Mouse (Mus musculus) c-Kit-negative CD71-positive TER-119-positive erythroid progenitor cells, embryonic 14.5 days (primary cell): Measurements from ENCODE around the gene Cd34.
A peak's percentile ranks its signal among the peaks of the same experiment; 100 is the strongest.

Experiments
- DNase-seq: peaks from one replicate; pipeline ENCODE4 v3.0.0-alpha.2; 2013; ENCODE audit warnings: low read depth, low spot score

Gene Cd34

DNA sequence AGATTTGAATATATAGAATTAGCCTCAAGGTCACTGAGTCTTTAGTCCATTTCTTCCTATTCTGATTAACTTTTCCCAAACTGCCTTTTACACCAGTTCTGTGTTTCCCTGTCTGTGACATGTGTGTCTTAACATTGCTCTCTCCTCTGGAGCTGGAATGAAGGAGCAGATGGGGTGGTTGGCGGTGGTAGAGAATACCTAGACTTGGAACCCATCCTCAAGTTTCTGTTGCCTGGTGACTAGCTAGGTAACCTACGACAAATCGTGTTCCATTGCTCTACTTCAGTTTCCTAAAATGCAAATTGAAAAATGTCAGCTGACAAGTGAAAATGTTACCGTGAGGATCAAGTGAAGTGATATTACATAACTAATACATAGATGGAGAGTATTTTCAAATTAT, 33.4 kb downstream of the Cd34 start:
- no peak for DNase-seq

- DNase-seq: peak; percentile 72
Measured at GRCm38 (mm10) chr1:194976164-194976516, 37.5 kb downstream of the Cd34 start.

DNA sequence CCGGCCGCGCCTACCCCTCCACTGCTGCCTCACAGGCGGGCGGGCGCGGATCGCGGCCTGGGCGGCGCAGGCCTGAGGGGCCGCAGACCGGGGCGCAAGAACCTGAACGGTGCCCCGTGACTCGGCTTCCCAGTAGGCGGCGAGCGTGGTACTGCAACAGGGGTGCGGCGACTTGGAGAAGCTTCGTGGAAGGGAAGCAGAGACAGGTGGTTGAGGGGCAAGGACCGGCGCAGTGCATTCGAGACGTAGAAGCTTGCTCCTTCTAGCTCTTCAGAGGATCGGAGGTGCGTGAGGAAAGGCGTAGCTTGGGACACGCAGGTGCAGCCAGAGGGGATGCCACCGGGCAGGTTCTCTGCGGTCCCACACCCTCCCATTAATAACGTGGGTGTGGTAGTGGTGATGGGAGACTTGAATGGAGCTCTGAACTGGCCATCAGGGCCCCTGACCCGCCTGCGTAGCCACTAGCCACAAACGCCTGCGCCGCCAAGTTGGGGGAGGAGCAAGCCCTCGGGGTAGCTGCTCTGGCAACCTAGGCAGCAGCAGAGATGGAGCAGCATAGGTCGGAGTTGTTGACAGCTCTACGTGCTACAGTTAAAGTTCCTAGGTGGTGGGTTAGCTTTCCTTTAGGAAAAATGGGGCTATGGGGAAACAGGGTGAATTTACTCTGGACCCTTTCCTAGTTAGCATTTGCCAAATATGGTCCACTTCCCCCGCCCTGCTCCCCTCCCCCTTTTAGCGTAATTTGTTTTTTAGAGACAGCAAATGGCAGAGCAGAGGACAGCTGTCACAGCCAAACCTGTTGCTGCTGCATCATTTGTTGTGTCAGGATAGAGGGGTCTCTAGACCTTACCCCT, 38.1 kb downstream of the Cd34 start:
- peak; percentile 53 for DNase-seq

DNA sequence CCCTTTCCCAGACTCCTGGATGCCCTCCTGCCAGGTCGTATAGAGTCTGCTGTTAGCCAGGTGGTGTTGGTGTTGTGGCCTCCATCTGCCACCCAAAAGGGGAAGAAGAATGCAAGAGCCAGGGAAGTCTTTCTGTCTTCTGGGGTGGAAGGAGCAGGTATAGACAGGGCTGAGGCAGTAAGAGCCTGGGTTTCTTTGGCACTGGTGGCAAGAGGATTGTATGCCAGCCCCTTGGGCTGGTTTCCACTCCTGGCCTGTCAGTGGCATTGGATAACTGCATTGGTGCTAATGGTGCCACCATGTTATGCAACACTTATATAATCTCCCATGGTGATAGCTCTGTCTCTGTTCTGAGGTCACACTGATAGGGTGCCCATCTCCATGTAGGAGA, 38.7 kb downstream of the Cd34 start:
- DNase-seq: no peak

GRCm38 (mm10) chr1:194977946-194978720, 39.5 kb downstream of the Cd34 start:
- DNase-seq: no peak

DNA sequence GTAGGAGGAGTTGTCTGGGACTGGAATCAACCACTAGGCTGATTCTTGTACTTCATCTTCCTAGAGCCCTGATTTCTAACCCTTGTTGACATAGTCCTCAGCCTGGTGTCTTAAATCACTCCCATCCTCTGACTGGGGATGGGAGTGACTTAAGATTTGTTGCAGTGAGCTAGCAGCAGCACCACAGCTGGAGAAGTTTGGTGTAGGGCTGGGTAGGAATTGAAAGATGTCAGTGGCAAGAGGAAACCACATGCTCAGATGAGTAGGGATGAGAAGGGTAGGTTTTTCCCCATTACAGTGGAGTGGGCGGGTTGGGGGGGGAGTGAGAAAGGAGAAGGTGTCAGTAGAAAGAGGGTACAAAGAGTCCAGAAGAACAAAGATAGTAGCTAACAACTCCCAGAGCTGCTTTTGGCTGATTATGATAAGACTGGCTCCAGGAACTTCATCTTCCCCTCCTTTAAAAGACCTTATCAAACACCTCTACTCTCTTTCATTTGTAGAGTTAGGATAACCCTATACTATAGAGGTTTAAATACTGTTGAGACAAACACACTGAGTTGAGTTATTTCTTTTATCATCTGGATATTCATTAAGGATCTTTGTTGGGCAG, 42.3 kb downstream of the Cd34 start:
- no peak for DNase-seq

DNA sequence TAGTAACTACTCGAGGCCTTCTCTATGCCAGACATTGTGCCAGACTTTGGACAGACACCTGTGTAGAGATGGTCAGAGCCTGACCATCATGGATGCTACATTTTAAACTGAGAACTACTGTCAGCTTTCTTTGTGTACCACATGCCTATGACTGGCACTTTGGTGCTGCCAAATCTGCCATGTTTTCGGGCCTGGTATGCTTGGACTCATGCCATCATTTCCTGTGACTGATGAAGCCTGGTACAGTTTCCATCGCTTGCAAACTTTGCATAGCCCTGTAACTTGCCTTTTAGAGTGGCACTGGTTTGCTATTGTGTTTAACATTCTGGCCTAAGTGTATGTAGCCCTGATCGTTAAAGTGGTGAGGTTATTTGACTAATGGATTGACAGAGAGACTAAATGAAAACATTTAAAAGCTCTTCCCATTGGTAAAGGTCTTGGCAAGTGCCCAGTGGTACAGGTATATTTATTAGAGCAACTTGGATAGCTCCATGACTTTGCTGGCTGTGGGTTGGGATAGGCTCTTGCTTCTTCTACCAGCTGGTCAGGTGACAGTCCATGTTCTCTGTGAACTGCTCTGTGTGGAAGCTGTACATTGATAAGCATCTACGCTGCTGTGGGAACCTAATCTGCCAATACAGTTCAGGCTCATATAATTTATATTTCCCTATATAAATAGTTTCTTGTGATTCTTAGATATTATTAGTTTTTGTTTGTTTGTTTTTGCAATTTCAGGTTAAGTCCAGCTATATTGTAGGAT, 44.5 kb downstream of the Cd34 start:
- no peak for DNase-seq

- DNase-seq: no peak
Measured at GRCm38 (mm10) chr1:194984914-194985313, 46.3 kb downstream of the Cd34 start.

GRCm38 (mm10) chr1:194985442-194986210, 47.0 kb downstream of the Cd34 start:
- DNase-seq: no peak

GRCm38 (mm10) chr1:194989024-194989423, 50.4 kb downstream of the Cd34 start:
- no peak for DNase-seq

- DNase-seq: no peak
Measured at GRCm38 (mm10) chr1:194990976-194991375, 52.4 kb downstream of the Cd34 start.

GRCm38 (mm10) chr1:194991654-194992053, 53.0 kb downstream of the Cd34 start:
- DNase-seq: no peak

DNA sequence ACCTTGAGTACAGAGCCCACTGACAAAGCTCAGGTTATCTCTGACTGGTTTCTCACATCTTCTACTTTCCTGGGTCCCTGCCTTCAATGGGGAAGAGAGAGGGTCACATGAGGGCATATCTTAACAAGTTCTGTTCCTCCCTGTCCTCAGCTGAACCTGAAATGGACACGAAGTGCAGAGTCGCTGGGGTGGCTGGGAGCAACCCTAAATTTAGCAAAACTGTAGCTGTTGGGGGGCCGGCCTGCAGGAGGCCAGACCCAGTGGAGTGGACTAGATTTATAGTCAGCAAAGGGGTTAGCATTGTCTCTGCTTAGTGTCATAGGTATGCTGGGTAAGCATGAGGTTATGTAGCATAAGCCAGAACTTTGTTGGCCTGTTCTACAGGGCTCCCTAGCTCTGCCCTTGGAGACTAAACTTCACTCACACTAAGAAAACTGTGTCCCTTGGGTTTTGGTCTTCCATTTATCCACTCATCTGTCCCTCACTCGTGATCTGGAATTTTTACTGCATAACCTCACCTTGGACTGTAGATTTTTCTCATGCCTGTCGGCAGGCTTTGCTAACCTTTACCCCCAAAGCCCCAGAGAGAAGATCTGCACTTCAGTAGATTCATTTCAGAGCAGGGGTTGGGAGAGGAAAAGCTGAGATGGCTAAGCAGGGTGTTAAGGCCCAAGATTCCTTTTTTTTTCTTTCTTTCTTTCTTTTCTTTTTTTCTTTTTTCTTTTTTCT, 54.1 kb downstream of the Cd34 start:
- DNase-seq: no peak

DNA sequence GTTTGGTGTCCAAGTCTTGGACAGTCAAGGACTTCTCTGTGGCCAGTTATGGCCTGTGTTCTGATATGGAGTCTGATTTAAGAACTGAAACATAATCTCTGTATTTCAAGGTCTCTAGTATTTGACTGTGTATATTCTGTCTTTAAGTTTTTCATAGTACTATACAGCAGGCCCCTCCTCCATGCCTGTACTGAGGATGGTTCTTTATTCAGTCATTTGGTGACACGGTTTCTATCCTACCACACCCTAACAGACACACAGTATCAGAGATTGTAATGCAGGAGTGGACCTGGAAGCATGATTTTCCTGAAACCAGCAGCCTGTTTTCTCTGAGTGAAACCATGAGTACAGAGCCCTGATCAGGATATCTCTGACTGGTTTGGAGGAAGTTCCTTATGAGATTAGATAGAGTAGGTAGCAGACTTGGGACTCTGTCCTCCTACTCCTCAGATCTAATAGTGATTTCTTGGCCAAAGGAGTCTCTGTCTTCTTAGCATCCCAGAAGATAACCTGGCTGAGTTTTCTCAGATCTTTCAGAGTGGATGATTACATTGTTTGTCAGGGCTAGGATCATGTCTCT, 54.9 kb downstream of the Cd34 start:
- no peak for DNase-seq

DNA sequence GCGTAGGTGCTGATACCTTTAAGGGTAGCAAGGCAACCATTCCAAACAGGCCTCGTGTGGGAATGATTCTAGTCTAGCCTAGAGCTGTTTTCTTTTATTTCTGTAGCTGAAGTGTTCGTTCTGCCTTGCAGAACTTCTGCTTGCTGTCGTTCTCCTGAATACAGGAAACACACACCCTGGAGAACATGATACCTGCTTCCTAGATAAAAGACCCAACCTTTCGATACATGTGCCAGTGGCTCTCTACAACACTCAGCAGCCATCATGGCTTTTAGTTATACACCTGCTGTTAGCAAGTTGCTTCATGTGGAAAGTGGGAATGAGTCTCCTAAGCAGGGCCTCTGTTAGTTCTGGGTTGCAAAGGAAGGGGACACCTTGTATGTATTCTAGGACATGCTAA, 55.6 kb downstream of the Cd34 start:
- no peak for DNase-seq

GRCm38 (mm10) chr1:194995196-194995595, 56.6 kb downstream of the Cd34 start:
- DNase-seq: no peak

DNA sequence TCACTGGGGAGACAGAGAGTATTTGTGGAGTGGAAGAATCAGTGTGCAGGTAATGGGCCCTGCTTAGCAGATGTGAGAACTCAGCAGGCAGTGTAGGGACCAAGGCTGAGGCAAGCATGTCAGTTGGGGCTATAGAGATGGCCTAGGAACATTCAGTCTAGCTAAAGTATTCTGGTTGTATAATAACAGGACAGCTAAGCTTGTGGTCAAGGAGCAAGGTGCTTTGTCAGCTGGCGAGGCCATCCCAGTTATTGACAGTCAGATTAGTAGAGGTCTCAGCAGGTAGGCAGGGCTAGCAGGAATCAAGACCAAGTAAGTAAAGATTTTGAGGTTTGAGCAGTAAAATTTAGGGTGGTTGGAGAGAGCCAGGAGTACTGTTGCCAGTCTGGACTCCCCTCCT, 59.8 kb downstream of the Cd34 start:
- no peak for DNase-seq

DNA sequence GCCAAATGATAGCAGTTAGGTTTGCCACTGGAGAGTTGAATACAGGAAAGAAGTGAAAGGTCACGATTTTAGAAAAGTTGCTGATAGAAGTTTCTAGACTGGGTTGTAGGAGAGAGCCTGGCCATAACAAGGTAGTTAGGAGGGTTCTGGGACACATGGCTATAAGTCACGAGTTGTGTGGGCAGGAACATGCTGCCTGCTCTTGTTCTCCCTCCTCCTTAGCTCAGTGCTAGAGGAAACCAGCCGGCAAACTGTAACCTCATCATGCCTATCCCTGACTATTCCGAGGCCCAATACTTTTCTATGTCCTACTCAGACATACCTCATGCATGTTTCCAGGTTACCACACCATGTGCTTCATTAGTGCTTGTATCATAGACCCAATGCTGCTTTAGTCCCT, 64.7 kb downstream of the Cd34 start:
- DNase-seq: no peak

DNA sequence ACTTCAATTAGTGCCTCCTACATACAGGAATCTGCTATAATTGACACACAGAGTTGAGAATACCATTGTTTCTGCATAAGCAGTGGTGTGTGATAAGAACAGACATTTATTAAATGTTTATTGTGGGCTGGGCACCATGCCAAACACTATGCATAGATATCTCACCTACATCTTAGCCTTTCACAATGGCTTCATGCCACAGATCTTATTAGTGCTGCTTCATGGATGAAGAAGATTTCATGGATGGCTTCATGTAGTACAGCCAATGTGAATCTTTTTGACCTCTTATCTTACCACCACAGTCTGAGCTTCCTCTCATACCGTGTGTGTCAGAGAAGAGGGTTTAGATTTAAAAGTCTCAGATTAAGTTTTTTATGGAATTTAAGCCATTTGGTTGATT, 65.6 kb downstream of the Cd34 start:
- no peak for DNase-seq

DNA sequence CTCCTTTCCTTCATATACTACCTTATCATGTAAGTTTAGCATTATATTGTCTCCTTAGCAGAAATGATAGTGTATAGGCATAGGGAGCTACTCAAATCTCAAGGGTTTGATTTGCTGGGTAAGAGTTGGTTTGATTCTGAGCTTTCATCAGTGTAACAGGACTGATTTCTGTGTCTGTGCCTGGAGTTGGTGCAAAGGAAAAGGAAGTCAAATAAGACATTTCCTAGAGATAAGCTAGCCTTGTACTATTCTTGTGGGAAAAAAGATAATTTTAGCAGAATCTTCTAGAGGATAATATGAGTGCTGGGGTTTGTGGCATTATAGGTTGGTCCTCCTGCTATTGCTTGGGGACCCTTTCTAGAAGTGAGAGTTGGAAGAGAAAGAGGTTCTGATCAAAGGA, 67.6 kb downstream of the Cd34 start:
- DNase-seq: no peak
